7 mouse cellular contexts compared by ENCODE assay signal in the genomic region with DNA sequence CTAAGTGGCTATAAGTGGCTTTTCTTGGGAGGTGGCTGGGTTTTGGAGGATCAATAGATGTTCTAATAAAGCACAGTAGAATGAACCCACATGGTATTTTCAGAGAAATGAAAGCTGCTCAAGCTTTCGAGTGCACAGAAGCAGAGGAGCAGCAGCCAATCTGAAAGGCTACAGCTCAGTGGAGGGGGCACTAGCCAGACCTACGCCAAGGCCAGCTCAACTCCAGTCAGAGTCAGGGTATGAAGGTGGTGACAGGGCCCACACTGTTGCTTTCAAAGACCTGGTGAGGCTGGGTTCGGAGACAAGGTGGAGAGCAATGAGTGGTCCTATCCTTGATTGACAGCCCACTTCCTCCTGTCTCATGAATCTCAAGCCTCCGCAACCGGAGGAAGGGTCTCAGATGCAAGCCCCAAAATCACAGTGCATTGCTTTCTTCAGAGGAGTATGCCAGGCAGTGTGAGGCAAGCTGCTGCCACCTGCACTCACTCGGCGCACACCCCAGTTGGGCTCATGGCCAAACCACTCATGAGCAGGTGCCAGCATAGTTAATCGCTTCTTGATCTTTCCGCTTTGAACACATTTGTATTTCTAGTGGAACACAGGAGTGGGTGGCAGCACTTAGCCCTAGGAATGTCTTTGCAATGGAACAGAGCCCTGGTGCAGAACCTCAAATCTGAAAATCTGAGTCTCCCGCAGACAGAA.
DNase-seq lines count a peak whose midpoint lies in the region; ATAC-seq and TF ChIP-seq lines count a peak whose summit lies in the region.

No protein-coding gene starts in this region.

- no peak for TF ChIP-seq CTCF in Patski (IDR thresholded peaks at IDR 0.05)
- TF ChIP-seq CTCF in brain, embryonic 14.5 days (IDR thresholded peaks at IDR 0.05; ENCODE audit: borderline replicate concordance, extremely low read depth, insufficient read depth, insufficient read length), result no peak

- CTCF ChIA-PET in Patski (lab: Charles Lee), result interaction anchor here (1.0 to 1.5 kb wide), 3 partner anchors 11 to 412 kb away, joined by 3 to 6 read pairs (median 3); no protein-coding TSS in a partner anchor

- no peaks in the 10 kb centered on the region for H3K36me3 ChIP-seq in hindbrain, embryonic 16.5 days (ENCODE audit: control insufficient read depth, insufficient read depth, low read length)
- no peaks in the 10 kb centered on the region for H3K36me3 ChIP-seq in neural tube, embryonic 14.5 days (ENCODE audit: control insufficient read depth, insufficient read depth, low read length)

- POLR2A ChIA-PET in Patski (lab: Charles Lee), result no interaction called here

- DNase-seq in Patski (ENCODE audit: low read depth, low spot score), result peak; percentile 61
- DNase-seq in brain, embryonic 14.5 days (ENCODE audit: low read depth), result peak; percentile 90
- peak; percentile 42 for DNase-seq in left cerebral cortex, adult 11 months (ENCODE audit: low spot score)
- DNase-seq in T-cell, adult 2 months (ENCODE audit: low spot score), result no peak

- WGBS in hindbrain, embryonic 16.5 days, result 59% methylated on average over 10 of the region's 10 CpGs
- 70% methylated on average over 10 of the region's 10 CpGs for WGBS in neural tube, embryonic 14.5 days

- no peak overlapping the region for H3K4me3 ChIP-seq in hindbrain, embryonic 16.5 days (ENCODE audit: low read length)
- H3K4me3 ChIP-seq in neural tube, embryonic 14.5 days (ENCODE audit: low read depth, low read length), result no peak overlapping the region

- no peak overlapping the region for H3K4me2 ChIP-seq in hindbrain, embryonic 16.5 days (ENCODE audit: low read length)
- no peak overlapping the region for H3K4me2 ChIP-seq in neural tube, embryonic 14.5 days (ENCODE audit: low read depth, low read length)

- no peak for TF ChIP-seq POLR2A in brain, embryonic 14.5 days (IDR thresholded peaks at IDR 0.05; ENCODE audit: borderline replicate concordance, extremely low read depth, insufficient read depth, insufficient read length, poor library complexity, severe bottlenecking)

- no peaks in the 10 kb centered on the region for H3K27me3 ChIP-seq in Patski
- peaks cover 3% of the 10 kb centered on the region for H3K27me3 ChIP-seq in hindbrain, embryonic 16.5 days (replicated peaks; ENCODE audit: control insufficient read depth, insufficient read depth, low read length)
- no peaks in the 10 kb centered on the region for H3K27me3 ChIP-seq in neural tube, embryonic 14.5 days (ENCODE audit: control insufficient read depth, insufficient read depth, low read length)

- in situ Hi-C loops in Patski (cut with MboI; ENCODE audit: low pct_unique_long_range_greater_than_20kb), result loop anchor here (5.0 kb wide), 1 partner anchor 155 kb away; no protein-coding TSS in a partner anchor

- peak overlapping the region; percentile 42; the same call in 1 of the 2 replicates for H3K27ac ChIP-seq in hindbrain, embryonic 16.5 days (ENCODE audit: low read depth, low read length)
- no peak overlapping the region for H3K27ac ChIP-seq in neural tube, embryonic 14.5 days (ENCODE audit: low read depth, low read length)

- ATAC-seq in Patski, result peak; percentile 18
- ATAC-seq in hindbrain, embryonic 16.5 days, result peak; percentile 60
- ATAC-seq in neural tube, embryonic 14.5 days (ENCODE audit: low read depth), result peak; percentile 57; the same call in 1 of the 2 replicates
- no peak for ATAC-seq in monocyte, adult 5-6 weeks (replicated peaks; ENCODE audit: insufficient number of reproducible peaks, low FRiP score, low TSS enrichment, poor library complexity, severe bottlenecking)

- no peaks in the 10 kb centered on the region for H3K9me3 ChIP-seq in hindbrain, embryonic 16.5 days (ENCODE audit: control insufficient read depth, low read length)
- H3K9me3 ChIP-seq in neural tube, embryonic 14.5 days (ENCODE audit: control insufficient read depth, low read length), result no peaks in the 10 kb centered on the region

- H3K4me1 ChIP-seq in hindbrain, embryonic 16.5 days (ENCODE audit: control insufficient read depth, insufficient read depth, low read depth, low read length), result peaks cover 6% of the 10 kb centered on the region
- no peaks in the 10 kb centered on the region for H3K4me1 ChIP-seq in neural tube, embryonic 14.5 days (ENCODE audit: control insufficient read depth, insufficient read depth, low read length)

- no peak overlapping the region for H3K9ac ChIP-seq in hindbrain, embryonic 16.5 days (ENCODE audit: low read depth, low read length)
- H3K9ac ChIP-seq in neural tube, embryonic 14.5 days (replicated peaks; ENCODE audit: low read depth, low read length), result no peak overlapping the region
